Mouse (Mus musculus) adrenal gland, postnatal 36 days (tissue): ENCODE data around the gene Topors. TPM values are rescaled to one million over a fixed set of nuclear protein-coding genes. Genes with fewer than 3 reads are reported as not detected.

ENCODE experiments used
- DNase-seq, 2 experiments: peaks; one replicate each; pipeline ENCODE4 v3.0.0; 2021; ENCODE audit warnings: mixed read lengths in 1 of 2
- total RNA-seq, 2 experiments: library from RNA; stranded (reverse); gene quantifications; 2 replicates each; pipeline ENCODE4 v1.2.3; 2021

The Topors gene
- total RNA-seq, 2 experiments from 2014 or later, result 29.6 to 32.0 TPM

- DNase-seq, result no peak
These were observed 18.7 kb downstream of the Topors start for GRCm38 (mm10) chr4:40250984-40251383.

DNA sequence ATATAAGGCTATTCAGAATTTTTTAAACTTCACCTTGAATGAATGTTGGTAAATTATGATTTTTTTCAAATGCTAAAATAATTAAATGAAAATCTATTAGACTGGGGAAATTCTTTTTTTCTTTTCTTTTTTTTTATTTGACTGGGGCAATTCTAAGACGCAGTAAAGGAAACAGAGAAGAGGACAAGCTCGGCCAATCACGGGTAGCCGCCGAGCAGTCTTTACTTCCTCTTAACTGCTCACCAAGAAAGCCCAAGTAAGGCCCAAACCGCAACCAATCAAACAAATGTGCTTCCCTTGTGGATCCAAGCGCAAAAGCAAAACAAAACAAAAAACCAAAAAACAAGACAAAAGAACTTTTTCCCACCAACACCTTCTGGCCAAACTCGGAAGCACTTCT lies 25.6 kb downstream of the Topors start:
- DNase-seq, result no peak

GRCm38 (mm10) chr4:40243006-40243405 lies 26.6 kb downstream of the Topors start:
- no peak for DNase-seq

DNA sequence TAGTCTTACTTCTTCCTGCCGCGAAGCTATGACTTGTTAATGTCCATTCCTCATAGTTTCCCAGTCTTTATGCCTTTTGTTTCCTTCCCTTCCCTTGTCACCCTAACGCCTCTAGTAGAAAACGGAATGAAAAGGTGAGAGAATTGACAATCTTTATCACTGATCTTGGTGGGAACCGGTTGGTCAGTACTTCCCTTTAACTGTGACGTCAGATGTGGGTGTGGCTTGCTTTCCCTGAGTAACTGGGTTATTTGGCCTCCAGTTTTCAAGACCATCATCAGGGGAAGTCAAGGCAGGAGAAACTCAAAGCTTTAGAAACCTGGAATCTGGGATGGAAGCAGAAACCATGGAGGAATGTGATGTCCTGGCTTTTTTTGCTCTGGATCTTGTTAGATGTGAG lies 27.7 kb downstream of the Topors start:
- DNase-seq, result no peak

GRCm38 (mm10) chr4:40240272-40240744 lies 29.3 kb downstream of the Topors start:
- DNase-seq, result peak in 1 of 2 experiments; percentile 10

GRCm38 (mm10) chr4:40239409-40240271 lies 30.0 kb downstream of the Topors start, which contains the start of gene Ddx58:
Ddx58 (minus strand) TSS chr4:40239828.
- peak; percentile 35 to 58 for DNase-seq

DNA sequence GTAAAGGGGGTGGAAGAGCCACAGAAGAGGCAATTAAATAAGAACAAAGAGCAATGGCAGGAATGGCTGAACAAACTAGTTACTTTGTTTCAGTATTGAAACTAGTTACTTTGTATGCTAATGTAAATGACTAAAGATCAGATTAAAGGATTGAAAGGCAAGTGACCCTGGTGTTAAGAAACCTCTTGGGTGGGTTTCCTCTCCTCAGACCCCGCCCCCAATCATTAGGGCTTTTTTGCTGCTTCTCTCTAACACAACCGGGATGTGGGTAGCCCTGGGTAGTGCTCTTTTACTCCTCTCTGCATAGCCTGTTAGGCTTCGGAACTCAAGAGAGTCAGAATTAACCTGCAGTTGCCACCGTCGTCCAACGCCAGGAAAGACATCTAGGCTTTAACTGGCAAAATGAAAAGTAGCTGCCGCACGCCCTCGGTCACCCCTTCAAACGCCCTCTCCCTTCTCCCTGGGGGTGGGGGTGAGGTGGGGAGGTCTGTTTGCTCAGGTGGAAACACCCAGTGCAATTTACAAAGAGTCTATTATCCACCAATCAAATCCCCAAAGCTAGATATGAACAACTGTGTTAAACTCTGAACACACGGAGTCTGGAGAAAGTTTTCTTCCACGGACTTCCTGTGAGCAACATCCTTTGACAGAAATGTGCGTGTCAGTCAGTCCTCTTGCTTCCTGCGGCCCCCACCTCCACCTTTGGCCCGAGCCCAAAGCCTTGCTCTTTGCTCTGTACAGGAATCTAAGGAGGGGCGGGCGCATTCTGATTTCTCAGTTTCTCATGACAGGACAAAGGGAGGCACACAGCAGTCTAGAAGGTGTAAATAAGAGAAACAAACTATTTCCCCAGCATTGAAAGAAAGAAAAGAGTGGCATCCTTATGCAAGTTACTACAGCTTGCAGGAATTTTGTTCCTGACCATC lies 30.9 kb downstream of the Topors start:
- DNase-seq, result peak; percentile 85 to 86

- no peak for DNase-seq
These were observed 32.8 kb downstream of the Topors start for GRCm38 (mm10) chr4:40236829-40237228.

DNA sequence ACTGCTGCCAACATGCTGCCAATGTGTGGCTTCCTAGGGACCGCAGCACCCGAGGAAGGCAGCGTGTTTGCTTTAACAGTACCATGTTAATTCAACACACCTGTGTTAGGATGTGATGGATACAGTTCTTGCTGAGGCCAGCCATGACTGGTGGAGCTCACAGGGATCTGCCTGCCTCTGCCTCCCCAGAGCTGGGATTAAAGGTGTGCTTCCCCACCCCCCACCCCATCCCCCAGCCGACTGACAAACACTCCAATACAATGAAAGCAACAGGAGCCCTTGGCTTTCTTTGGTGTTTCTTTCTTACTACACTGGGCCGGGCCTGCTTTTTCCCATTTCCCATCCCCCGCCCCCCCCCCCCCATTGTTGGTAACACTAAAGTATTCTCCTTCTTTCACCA lies 35.4 kb downstream of the Topors start:
- no peak for DNase-seq

GRCm38 (mm10) chr4:40233062-40233664 lies 36.5 kb downstream of the Topors start:
- DNase-seq, result no peak

DNA sequence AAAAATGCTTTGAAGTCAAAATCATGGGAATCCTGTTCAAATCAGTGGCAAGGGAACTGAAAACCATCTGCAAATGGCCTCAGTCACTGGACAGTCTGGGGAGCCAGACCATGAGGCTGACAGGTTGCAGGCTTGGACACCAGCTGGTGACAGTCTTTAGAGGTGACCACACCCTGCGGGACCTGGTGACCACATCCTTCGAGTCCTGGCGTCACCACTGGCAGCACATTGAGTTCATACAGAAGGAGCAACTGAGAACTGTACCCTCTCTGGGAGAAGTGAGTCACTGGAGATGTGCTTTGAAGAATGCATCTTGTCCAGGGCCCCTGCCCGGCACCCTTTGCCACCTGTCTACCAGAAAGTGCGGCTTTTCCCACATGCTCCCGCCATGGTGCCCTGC lies 39.9 kb downstream of the Topors start:
- no peak for DNase-seq

DNA sequence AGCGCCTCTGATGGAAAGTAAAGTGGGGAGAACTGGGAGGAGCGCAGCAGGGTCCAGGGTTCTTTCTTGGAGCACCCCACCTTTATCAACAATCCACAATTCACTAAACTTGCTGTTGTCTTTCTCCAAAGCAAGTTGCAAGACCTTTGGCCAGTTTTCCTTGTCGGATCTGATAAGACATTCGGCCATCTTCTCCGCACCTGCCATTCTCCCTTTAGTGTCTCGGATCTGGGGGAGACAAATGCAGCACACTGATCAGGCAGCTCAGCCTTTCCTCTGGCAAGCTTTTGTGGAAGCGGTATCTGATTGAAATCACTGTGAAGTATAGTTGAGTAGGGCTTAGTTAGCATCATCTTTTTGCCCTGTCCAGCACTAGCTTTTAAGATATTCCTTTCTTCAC lies 41.8 kb downstream of the Topors start:
- DNase-seq, result no peak

GRCm38 (mm10) chr4:40227131-40227530 lies 42.5 kb downstream of the Topors start:
- no peak for DNase-seq

DNA sequence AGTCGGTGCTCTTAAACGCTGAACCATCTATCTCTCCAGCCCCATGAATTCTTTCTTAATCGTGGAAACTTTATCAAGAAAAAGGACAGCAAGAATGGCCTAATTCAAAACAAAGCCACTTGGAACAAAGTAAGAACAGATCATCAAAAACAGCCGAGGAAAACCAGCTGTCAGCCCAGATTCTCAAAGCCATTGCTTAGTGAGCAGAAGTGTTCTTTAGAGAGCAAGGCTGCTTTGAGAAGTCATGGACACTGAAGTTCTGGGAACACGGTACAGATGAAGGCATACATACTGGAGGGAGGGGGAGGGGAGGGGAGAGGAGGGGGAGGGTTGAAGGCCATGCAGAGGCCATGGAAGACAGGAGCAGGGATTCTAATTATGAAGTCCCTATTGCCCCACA lies 43.6 kb downstream of the Topors start:
- no peak for DNase-seq

DNA sequence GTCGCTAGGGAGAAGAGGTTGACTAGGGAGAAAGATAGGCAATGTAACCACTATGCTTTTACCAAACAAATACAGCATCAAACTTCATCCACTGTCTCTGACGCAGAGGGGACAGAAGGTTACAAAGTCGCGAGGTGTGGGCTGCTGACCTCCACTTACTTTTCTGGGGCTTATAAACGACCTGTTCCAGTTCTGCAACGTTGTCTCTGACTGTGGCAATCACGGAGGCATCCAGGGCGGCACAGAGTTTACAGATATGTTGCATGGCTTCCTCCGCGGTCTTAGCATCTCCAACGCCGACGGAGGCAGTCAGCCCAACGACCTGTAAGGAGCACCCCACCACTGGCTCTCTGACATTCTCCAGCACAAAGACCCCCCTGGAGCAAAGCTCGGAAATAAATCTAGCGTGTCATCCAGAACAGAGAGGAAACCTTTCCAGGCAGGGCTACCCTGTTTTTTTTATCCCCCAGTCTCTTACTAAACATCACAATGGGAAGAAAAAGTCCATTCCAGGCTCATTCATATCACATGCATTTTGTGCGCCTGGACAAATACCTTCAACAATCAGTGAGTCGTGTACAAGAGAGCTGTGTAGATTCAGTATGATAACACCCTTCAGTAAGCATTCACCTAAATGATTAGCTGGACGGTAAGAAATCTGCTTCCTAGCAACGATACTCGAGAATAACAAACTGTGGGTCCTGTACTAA lies 47.6 kb downstream of the Topors start:
- DNase-seq, result no peak

- no peak for DNase-seq
These were observed 48.5 kb downstream of the Topors start for GRCm38 (mm10) chr4:40221004-40221760.

- DNase-seq, result no peak
These were observed 49.2 kb downstream of the Topors start for GRCm38 (mm10) chr4:40220437-40220836.

DNA sequence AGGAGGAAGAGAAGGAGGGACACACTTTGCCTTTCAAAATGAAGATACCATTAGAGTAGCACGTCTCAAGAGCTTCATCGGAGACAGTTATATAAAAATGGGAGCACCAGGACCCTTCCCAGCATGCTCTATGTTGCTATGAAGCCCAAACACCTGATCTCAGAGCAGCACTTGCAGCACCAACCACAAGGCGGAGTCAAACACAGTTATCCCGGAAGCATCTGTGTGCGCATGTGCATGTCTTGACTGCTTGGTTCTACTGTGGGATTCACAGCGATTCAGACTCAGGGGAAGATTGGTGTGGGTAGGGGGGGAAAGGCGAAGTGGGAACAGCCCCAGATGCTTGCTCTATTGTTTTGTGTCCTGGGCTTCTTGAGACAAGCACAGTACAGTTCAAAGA lies 51.3 kb downstream of the Topors start:
- peak in 1 of 2 experiments; percentile 32 for DNase-seq

GRCm38 (mm10) chr4:40217910-40218309 lies 51.7 kb downstream of the Topors start:
- DNase-seq, result no peak

DNA sequence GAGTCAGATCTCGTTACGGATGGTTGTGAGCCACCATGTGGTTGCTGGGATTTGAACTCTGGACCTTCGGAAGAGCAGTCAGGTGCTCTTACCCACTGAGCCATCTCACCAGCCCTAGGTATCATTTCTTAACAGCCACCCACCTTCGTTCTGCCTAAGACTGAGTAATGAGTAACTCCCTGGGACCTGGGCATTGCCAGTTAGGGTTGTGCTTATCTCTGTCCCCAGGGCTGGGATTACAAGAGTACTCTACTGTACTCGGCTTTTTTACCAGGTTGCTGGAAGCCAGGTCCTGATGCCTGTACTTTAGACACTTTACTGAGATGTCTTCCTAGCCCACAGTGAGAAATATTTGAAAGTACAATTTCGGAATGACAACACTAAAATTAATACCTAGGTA lies 57.5 kb downstream of the Topors start:
- DNase-seq, result no peak
